Mouse (Mus musculus) gastrocnemius, postnatal 14 days (tissue): ENCODE results near the gene Pcdh20. TPM values are rescaled to one million over a fixed set of nuclear protein-coding genes. Genes with fewer than 3 reads are reported as not detected.

ENCODE experiments used
- DNase-seq: peaks from one replicate; pipeline ENCODE4 v3.0.0; 2021; ENCODE audit warnings: mixed read lengths
- intact Hi-C: fragments of 180-260 bp; cut with DNase I; formaldehyde crosslinking; loops from one replicate; pipeline ENCODE4 v1.15.1; 2025; ENCODE audit warnings: low total_unique reads
- long read RNA-seq, 2 experiments: library from polyadenylated mRNA; stranded (forward); transcript quantifications; one replicate each; pipeline ENCODE4 v2.0.0; 2021
- total RNA-seq, 2 experiments: library from RNA; stranded (reverse); gene quantifications; 2 replicates each; pipeline ENCODE4 v1.2.3; 2021

Pcdh20 gene
- 1 to 10 TPM; 1.5 to 2.4 TPM for total RNA-seq
- long read RNA-seq, experiment 1, partial matches to known transcripts: 0 of 1 reads
- long read RNA-seq, experiment 1, other reads (novel, unspliced or antisense): 0 of 1 reads
- long read RNA-seq, experiment 2, partial matches to known transcripts: 0 of 2 reads
- long read RNA-seq, experiment 2, other reads (novel, unspliced or antisense): 1 of 2 reads

- intact Hi-C loops: no loop called here
- peak; percentile 36 for DNase-seq
Measured at GRCm38 (mm10) chr14:88470495-88471434, at the start of gene Pcdh20. Gene Pcdh20 (minus strand): TSS chr14:88471396.

GRCm38 (mm10) chr14:88479909-88480308 is 8.7 kb upstream of the Pcdh20 start:
- no peak for DNase-seq
- intact Hi-C loops: no loop called here

- DNase-seq: no peak
- intact Hi-C loops: loop anchor here (5.0 kb wide), 1 partner anchor 1008 kb away; no protein-coding TSS in a partner anchor
Measured at GRCm38 (mm10) chr14:88469956-88470355, 1.2 kb downstream of the Pcdh20 start.

GRCm38 (mm10) chr14:88469361-88469760 is 1.8 kb downstream of the Pcdh20 start:
- DNase-seq: no peak

GRCm38 (mm10) chr14:88466416-88466815 is 4.8 kb downstream of the Pcdh20 start:
- intact Hi-C loops: loop anchor here (5.0 kb wide), 1 partner anchor 1004 kb away; no protein-coding TSS in a partner anchor
- DNase-seq: no peak

More at GRCm38 (mm10) chr14:88469361-88469760, 1.8 kb downstream of the Pcdh20 start:
- intact Hi-C loops: loop anchor here (5.0 kb wide), 1 partner anchor 1007 kb away; no protein-coding TSS in a partner anchor

- intact Hi-C loops: no loop called here
- no peak for DNase-seq
Measured at GRCm38 (mm10) chr14:88464356-88464755, 6.8 kb downstream of the Pcdh20 start.

GRCm38 (mm10) chr14:88463357-88463756 is 7.8 kb downstream of the Pcdh20 start:
- intact Hi-C loops: no loop called here
- no peak for DNase-seq

GRCm38 (mm10) chr14:88462944-88463343 is 8.3 kb downstream of the Pcdh20 start:
- intact Hi-C loops: no loop called here
- DNase-seq: no peak

- DNase-seq: no peak
- intact Hi-C loops: no loop called here
Measured at GRCm38 (mm10) chr14:88460705-88461104, 10.5 kb downstream of the Pcdh20 start.

- DNase-seq: no peak
- intact Hi-C loops: no loop called here
Measured at GRCm38 (mm10) chr14:88443304-88443703, 27.9 kb downstream of the Pcdh20 start.

- no peak for DNase-seq
- intact Hi-C loops: no loop called here
Measured at GRCm38 (mm10) chr14:88429393-88429792, 41.8 kb downstream of the Pcdh20 start.

- DNase-seq: no peak
- intact Hi-C loops: no loop called here
Measured at GRCm38 (mm10) chr14:88427370-88427769, 43.8 kb downstream of the Pcdh20 start.
